Mouse (Mus musculus) kidney, embryonic 15.5 days (tissue): ENCODE measurements around the gene Khdc3. TPM values are rescaled to one million over a fixed set of nuclear protein-coding genes. Genes with fewer than 3 reads are reported as not detected.
A peak's percentile ranks its signal among the peaks of the same experiment; 100 is the strongest.
"Not testable (repeated sequence)": the region's sequence is repeated elsewhere in the genome, so short reads cannot be mapped to it uniquely, and the experiment has no call there.

ENCODE experiments used
- ATAC-seq: fragments of 200-750 bp; cut with Nextera tagmentation; replicated peaks from 2 replicates; pipeline ENCODE4 v1.8.0; 2017; ENCODE audit warnings: moderate TSS enrichment; ENCODE audit not compliant: low FRiP score
- H3K27ac ChIP-seq: fragments of 300-500 bp; sonication (generic); 2 replicates; pipeline ENCODE4 v1.5.1; 2015; ENCODE audit warnings: mild to moderate bottlenecking, inconsistent platforms
- H3K27me3 ChIP-seq: fragments of 300-500 bp; sonication (generic); 2 replicates; pipeline ENCODE4 v1.6.1; 2015; ENCODE audit warnings: inconsistent platforms
- H3K36me3 ChIP-seq: fragments of 300-500 bp; sonication (generic); 2 replicates; pipeline ENCODE4 v1.6.1; 2015; ENCODE audit warnings: inconsistent platforms
- H3K4me1 ChIP-seq: fragments of 300-500 bp; sonication (generic); 2 replicates; pipeline ENCODE4 v1.6.1; 2015; ENCODE audit warnings: inconsistent platforms
- H3K4me2 ChIP-seq: fragments of 300-500 bp; sonication (generic); 2 replicates; pipeline ENCODE4 v1.6.1; 2015; ENCODE audit warnings: moderate library complexity, mild to moderate bottlenecking, inconsistent platforms
- H3K4me3 ChIP-seq: fragments of 300-500 bp; sonication (generic); replicated peaks from 2 replicates; pipeline ENCODE4 v1.5.1; 2015; ENCODE audit warnings: mild to moderate bottlenecking, inconsistent platforms
- H3K9ac ChIP-seq: fragments of 300-500 bp; sonication (generic); 2 replicates; pipeline ENCODE4 v1.6.1; 2015; ENCODE audit warnings: mild to moderate bottlenecking, inconsistent platforms
- H3K9me3 ChIP-seq: fragments of 300-500 bp; sonication (generic); replicated peaks from 2 replicates; pipeline ENCODE4 v1.6.1; 2016; ENCODE audit warnings: inconsistent platforms
- WGBS: fragments of 180-500 bp; shearing (Covaris S2); methylation state at CpG from one replicate; pipeline ENCODE4 v1.1.7; 2015; ENCODE audit warnings: mixed read lengths; 5-methylcytosine and 5-hydroxymethylcytosine counted together
- polyA plus RNA-seq: library from polyadenylated mRNA; unstranded; fragments of >200 nt; fragmentation: Nextera tagmentation; extraction: Ambion mirVana; gene quantifications from 2 replicates; pipeline ENCODE4 v1.2.1, GENCODE M21; 2015

Khdc3 gene
- polyA plus RNA-seq, 1 experiment from 2014 or later, result not detected

DNA sequence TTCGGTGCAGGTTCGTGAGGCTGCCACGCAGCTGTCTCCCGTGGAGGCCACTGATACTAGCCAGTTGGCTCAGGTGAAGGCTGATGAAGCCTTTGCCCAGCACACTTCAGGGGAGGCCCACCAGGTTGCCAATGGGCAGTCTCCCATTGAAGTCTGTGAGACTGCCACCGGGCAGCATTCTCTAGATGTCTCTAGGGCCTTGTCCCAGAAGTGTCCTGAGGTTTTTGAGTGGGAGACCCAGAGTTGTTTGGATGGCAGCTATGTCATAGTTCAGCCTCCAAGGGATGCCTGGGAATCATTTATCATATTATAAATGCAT, 2.2 kb downstream of the Khdc3 start:
- Histone ChIP-seq H3K27me3 (peaks cover 55% of the 10 kb centered on the region), H3K36me3 (no peaks in the 10 kb centered on the region), H3K4me2 (peak overlapping the region; percentile 86), H3K27ac (no peak overlapping the region), H3K9ac (peak overlapping the region; percentile 35; the same call in 1 of the 2 replicates), H3K4me1 (peaks cover 12% of the 10 kb centered on the region), H3K9me3 (no peaks in the 10 kb centered on the region), H3K4me3 (peak overlapping the region; percentile 47)
- WGBS, result 45% methylated on average over 5 of the region's 5 CpGs
- ATAC-seq, result peak; percentile 69

DNA sequence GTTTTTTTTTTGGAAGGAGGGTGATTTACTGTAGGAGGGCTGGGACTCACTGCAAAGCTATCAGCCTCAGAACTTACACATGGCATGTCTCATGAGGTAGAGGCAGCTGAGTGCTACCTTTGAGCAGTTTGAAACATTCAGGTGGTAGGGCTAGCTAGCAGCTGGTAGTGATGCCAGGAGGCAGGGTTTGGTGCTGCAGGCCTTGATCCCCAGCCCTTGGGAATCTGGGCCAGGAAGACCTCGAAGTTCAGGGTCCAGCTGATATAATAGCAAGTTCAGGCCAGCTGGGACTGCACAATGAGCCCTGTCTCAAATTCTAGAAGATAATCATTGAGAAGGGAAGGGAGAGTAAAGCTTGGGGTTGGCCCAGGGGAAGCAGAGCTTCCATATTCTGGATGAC, 3.5 kb downstream of the Khdc3 start:
- H3K4me1 ChIP-seq, result peaks cover 12% of the 10 kb centered on the region
- no peak overlapping the region for H3K27ac ChIP-seq
- H3K4me2 ChIP-seq, result no peak overlapping the region
- no peak overlapping the region for H3K9ac ChIP-seq
- H3K27me3 ChIP-seq, result peaks cover 55% of the 10 kb centered on the region
- H3K9me3 ChIP-seq, result no peaks in the 10 kb centered on the region
- H3K36me3 ChIP-seq, result no peaks in the 10 kb centered on the region
- no peak overlapping the region for H3K4me3 ChIP-seq
- no peak for ATAC-seq
- 68% methylated on average over 1 of the region's 1 CpGs for whole genome bisulfite sequencing

- Histone ChIP-seq H3K36me3 (no peaks in the 10 kb centered on the region), H3K4me1 (peaks cover 12% of the 10 kb centered on the region), H3K4me2 (no peak overlapping the region), H3K9me3 (no peaks in the 10 kb centered on the region), H3K4me3 (no peak overlapping the region), H3K27me3 (peaks cover 55% of the 10 kb centered on the region), H3K9ac (no peak overlapping the region), H3K27ac (no peak overlapping the region)
- ATAC-seq, result no peak
These were observed 4.1 kb downstream of the Khdc3 start for GRCm38 (mm10) chr9:73105771-73106170.

DNA sequence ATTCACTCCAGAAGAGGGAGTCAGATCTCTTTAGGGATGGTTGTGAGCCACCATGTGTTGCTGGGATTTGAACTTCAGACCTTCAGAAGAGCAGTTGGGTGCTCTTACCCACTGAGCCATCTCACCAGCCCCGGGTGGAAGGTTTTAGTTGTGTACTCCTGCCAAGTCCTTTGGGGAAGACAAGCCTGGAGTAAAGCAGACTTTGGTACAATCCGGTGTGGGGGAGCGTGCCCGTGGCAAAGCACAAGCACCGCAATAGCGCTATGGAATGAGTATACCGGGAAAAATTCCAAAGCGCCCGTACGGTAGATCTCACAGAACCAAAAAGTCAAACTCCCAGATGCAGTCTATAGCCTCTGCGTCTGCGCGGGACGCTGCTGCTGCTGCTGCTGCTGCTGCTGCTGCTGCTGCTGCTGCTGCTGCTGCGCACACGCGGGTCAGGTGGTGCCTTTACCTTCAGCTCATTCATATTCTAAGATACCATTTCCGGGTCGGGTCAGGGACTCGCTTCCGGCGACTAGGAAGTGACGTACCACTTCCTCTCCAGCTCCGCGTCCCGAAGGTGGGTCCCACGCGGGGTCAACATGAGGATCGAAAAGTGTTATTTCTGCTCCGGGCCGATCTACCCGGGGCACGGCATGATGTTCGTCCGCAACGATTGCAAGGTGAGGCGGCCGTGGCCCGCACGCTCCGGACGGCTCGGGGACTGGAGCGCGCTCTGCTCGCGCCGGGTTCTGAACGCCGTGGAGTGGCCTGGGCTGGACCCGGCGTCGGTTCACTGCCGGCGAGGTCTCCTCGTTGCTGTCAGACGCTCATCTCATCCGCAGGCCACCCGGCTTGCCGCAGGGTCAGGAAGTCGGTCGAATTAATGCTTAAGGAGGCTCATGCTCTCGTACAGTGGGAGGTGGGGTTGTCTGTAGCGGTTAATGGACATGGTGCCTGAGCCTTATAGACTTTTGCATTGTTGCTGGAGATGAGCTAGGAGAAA, 11.6 kb downstream of the Khdc3 start, which contains the start of gene Rsl24d1:
Gene Rsl24d1 (plus strand): TSS at position 508 of the 988 bp plus-strand sequence.
- Histone ChIP-seq H3K27me3 (no peaks in the 10 kb centered on the region), H3K4me1 (peaks cover 12% of the 10 kb centered on the region), H3K9ac (peak within 1 kb of the TSS; percentile 88), H3K27ac (peak within 1 kb of the TSS; percentile 86), H3K4me3 (peak within 1 kb of the TSS; percentile 99), H3K36me3 (peaks cover 31% of the 10 kb centered on the region), H3K9me3 (no peaks in the 10 kb centered on the region), H3K4me2 (peak within 1 kb of the TSS; percentile 73)
- ATAC-seq, result peak; percentile 96
- WGBS, result under 1% methylated on average over 64 of the region's 64 CpGs

- H3K4me1 ChIP-seq, result peaks cover 12% of the 10 kb centered on the region
- H3K27ac ChIP-seq, H3K9me3 ChIP-seq, H3K4me2 ChIP-seq, H3K27me3 ChIP-seq, ATAC-seq, H3K4me3 ChIP-seq, H3K9ac ChIP-seq: not testable (repeated sequence)
- WGBS, result 89% methylated on average over 5 of the region's 6 CpGs
- peaks cover 63% of the 10 kb centered on the region for H3K36me3 ChIP-seq
These were observed 15.1 kb downstream of the Khdc3 start for GRCm38 (mm10) chr9:73116704-73117103.

DNA sequence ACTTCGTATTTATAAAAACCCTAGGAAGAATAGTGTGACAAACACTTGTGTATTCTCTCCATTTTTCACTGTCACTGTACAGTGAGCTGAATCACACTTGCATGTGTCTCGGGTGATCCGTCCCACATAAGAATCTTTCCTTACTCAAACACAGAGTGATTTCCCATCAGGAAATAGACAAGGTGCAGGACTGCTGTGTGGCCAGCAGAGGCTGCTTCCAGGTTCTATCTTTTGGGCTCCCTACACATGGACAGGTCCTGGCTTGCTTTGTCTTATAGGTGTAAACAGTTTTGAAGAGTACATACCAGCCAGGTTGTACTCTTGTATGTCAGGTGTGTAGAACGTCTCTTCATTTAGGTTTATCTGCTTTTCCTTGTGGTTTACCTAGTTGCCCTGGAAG, 16.4 kb downstream of the Khdc3 start:
- peaks cover 8% of the 10 kb centered on the region for H3K4me1 ChIP-seq
- H3K4me2 ChIP-seq, result no peak overlapping the region
- ATAC-seq, result no peak
- no peak overlapping the region for H3K9ac ChIP-seq
- H3K4me3 ChIP-seq, result no peak overlapping the region
- no peaks in the 10 kb centered on the region for H3K9me3 ChIP-seq
- no peaks in the 10 kb centered on the region for H3K27me3 ChIP-seq
- H3K27ac ChIP-seq, result no peak overlapping the region
- 85% methylated on average over 4 of the region's 4 CpGs for WGBS
- peaks cover 75% of the 10 kb centered on the region for H3K36me3 ChIP-seq

GRCm38 (mm10) chr9:73121735-73122134, 20.1 kb downstream of the Khdc3 start:
- H3K9ac ChIP-seq, result no peak overlapping the region
- no peak overlapping the region for H3K4me3 ChIP-seq
- no peaks in the 10 kb centered on the region for H3K27me3 ChIP-seq
- no peak for ATAC-seq
- H3K36me3 ChIP-seq, result peaks cover 92% of the 10 kb centered on the region
- no peaks in the 10 kb centered on the region for H3K9me3 ChIP-seq
- H3K4me2 ChIP-seq, result no peak overlapping the region
- H3K27ac ChIP-seq, result no peak overlapping the region
- WGBS, result 75% methylated on average over 8 of the region's 8 CpGs
- H3K4me1 ChIP-seq, result no peaks in the 10 kb centered on the region

DNA sequence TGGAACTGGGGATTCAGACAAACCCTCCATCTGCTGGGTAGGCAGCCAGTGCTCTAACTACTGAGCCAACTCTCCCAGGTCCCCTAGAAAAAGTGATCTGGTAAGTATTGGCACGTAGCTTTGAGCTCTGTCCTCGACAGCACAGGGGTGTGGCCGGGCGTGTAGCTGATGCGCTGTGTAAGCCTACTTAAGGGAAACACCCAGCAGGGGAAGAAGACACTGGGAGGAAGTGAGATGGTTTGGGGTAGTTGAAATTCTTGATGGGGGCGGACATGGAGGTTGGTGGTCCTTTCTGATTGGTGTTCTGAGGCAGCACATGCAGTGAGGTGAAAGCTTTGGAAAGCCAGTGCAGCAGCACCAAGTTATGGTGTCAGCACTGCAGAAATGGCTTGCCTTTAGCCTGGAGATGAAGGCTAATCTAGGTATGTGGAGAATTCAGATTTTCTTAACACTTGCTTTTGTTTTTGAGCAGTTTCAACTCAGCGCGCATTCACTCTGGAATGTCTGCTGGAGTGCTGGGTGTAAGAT, 23.5 kb downstream of the Khdc3 start:
- Histone ChIP-seq H3K9me3 (no peaks in the 10 kb centered on the region), H3K4me2 (no peak overlapping the region), H3K27me3 (no peaks in the 10 kb centered on the region), H3K36me3 (peaks cover 96% of the 10 kb centered on the region), H3K27ac (no peak overlapping the region), H3K9ac (no peak overlapping the region), H3K4me1 (0 out of 2 replicates have a peak, but pooled peaks cover 3% of the 10 kb centered on the region), H3K4me3 (no peak overlapping the region)
- no peak for ATAC-seq
- WGBS, result 87% methylated on average over 8 of the region's 8 CpGs

GRCm38 (mm10) chr9:73127457-73127856, 25.8 kb downstream of the Khdc3 start:
- Histone ChIP-seq H3K4me3 (no peak overlapping the region), H3K4me2 (no peak overlapping the region), H3K27ac (no peak overlapping the region), H3K9ac (no peak overlapping the region), H3K4me1 (0 out of 2 replicates have a peak, but pooled peaks cover 4% of the 10 kb centered on the region), H3K27me3 (no peaks in the 10 kb centered on the region), H3K9me3 (no peaks in the 10 kb centered on the region), H3K36me3 (peaks cover 74% of the 10 kb centered on the region)
- WGBS, result 88% methylated on average over 2 of the region's 2 CpGs
- no peak for ATAC-seq

GRCm38 (mm10) chr9:73129875-73130274, 28.2 kb downstream of the Khdc3 start:
- Histone ChIP-seq H3K36me3 (peaks cover 52% of the 10 kb centered on the region), H3K9ac (no peak overlapping the region), H3K9me3 (no peaks in the 10 kb centered on the region), H3K4me2 (no peak overlapping the region), H3K27ac (no peak overlapping the region), H3K27me3 (no peaks in the 10 kb centered on the region), H3K4me3 (no peak overlapping the region), H3K4me1 (0 out of 2 replicates have a peak, but pooled peaks cover 4% of the 10 kb centered on the region)
- 59% methylated on average over 8 of the region's 8 CpGs for WGBS
- ATAC-seq, result no peak

- Histone ChIP-seq H3K27ac (no peak overlapping the region), H3K36me3 (peaks cover 45% of the 10 kb centered on the region), H3K4me2 (no peak overlapping the region), H3K27me3 (no peaks in the 10 kb centered on the region), H3K9me3 (no peaks in the 10 kb centered on the region), H3K4me1 (0 out of 2 replicates have a peak, but pooled peaks cover 4% of the 10 kb centered on the region), H3K4me3 (no peak overlapping the region), H3K9ac (no peak overlapping the region)
- no peak for ATAC-seq
- 81% methylated on average over 4 of the region's 4 CpGs for WGBS
These were observed 28.9 kb downstream of the Khdc3 start for GRCm38 (mm10) chr9:73130529-73130928.

- H3K4me1 ChIP-seq, result no peaks in the 10 kb centered on the region
- no peaks in the 10 kb centered on the region for H3K27me3 ChIP-seq
- no peak overlapping the region for H3K27ac ChIP-seq
- whole genome bisulfite sequencing, result 50% methylated on average over 11 of the region's 11 CpGs
- no peak overlapping the region for H3K4me3 ChIP-seq
- no peaks in the 10 kb centered on the region for H3K36me3 ChIP-seq
- no peak for ATAC-seq
- H3K4me2 ChIP-seq, result no peak overlapping the region
- no peaks in the 10 kb centered on the region for H3K9me3 ChIP-seq
- H3K9ac ChIP-seq, result no peak overlapping the region
These were observed 35.8 kb downstream of the Khdc3 start for GRCm38 (mm10) chr9:73137341-73137886.
